Mouse (Mus musculus) hindbrain, embryonic 12.5 days (tissue): ENCODE results near the gene Gm20708. TPM values are rescaled to one million over a fixed set of nuclear protein-coding genes. Genes with fewer than 3 reads are reported as not detected.

Experiments
- ATAC-seq: fragments of 200-750 bp; cut with Nextera tagmentation; 2 replicates; pipeline ENCODE4 v1.8.0; 2017; ENCODE audit warnings: moderate TSS enrichment; ENCODE audit not compliant: low FRiP score
- H3K27ac ChIP-seq: fragments of 300-500 bp; sonication (generic); 2 replicates; pipeline ENCODE4 v1.5.1; 2016; ENCODE audit warnings: mild to moderate bottlenecking
- H3K27me3 ChIP-seq: fragments of 300-500 bp; sonication (generic); 2 replicates; pipeline ENCODE4 v1.6.1; 2016; ENCODE audit warnings: mild to moderate bottlenecking
- H3K36me3 ChIP-seq: fragments of 300-500 bp; sonication (generic); 2 replicates; pipeline ENCODE4 v1.6.1; 2016; ENCODE audit warnings: mild to moderate bottlenecking
- H3K4me1 ChIP-seq: fragments of 300-500 bp; sonication (generic); 2 replicates; pipeline ENCODE4 v1.6.1; 2016
- H3K4me2 ChIP-seq: fragments of 300-500 bp; sonication (generic); replicated peaks from 2 replicates; pipeline ENCODE4 v1.6.1; 2016; ENCODE audit warnings: mild to moderate bottlenecking
- H3K4me3 ChIP-seq: fragments of 300-500 bp; sonication (generic); 2 replicates; pipeline ENCODE4 v1.5.1; 2016; ENCODE audit warnings: mild to moderate bottlenecking
- H3K9ac ChIP-seq: fragments of 300-500 bp; sonication (generic); 2 replicates; pipeline ENCODE4 v1.6.1; 2016; ENCODE audit warnings: mild to moderate bottlenecking, moderate library complexity
- H3K9me3 ChIP-seq: fragments of 300-500 bp; sonication (generic); replicated peaks from 2 replicates; pipeline ENCODE4 v1.6.1; 2016; ENCODE audit warnings: mild to moderate bottlenecking
- WGBS: fragments of 180-500 bp; shearing (Covaris S2); methylation state at CpG from one replicate; pipeline ENCODE4 v1.1.7; 2016; 5-methylcytosine and 5-hydroxymethylcytosine counted together
- polyA plus RNA-seq: library from polyadenylated mRNA; unstranded; fragments of >200 nt; fragmentation: Nextera tagmentation; extraction: Ambion mirVana; gene quantifications from 2 replicates; pipeline ENCODE4 v1.2.1, GENCODE M21; 2016

The Gm20708 gene
- polyA plus RNA-seq, 1 experiment from 2014 or later: 0.50 TPM

DNA sequence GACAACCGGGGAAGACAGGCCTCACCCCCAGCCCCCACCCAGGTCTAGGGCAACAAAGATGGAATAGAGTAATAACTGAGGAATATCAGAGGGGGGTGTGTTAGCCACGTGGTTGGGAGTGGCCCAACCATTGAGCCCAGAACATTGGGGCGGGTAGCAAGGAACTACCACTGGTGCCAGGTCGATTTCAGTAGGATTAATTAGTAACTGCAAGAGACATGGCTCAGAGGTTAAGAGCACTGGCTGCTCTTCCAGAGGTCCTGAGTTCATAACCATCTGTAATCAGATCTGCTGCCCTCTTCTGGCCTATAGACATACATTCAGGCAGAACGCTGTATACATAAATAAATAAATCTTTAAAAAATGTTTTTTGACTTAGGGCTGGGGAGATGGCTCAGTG lies 37.2 kb downstream of the Gm20708 start:
- H3K4me1 ChIP-seq: peaks cover 26% of the 10 kb centered on the region
- H3K36me3 ChIP-seq: no peaks in the 10 kb centered on the region
- H3K4me2 ChIP-seq: no peak overlapping the region
- no peak overlapping the region for H3K9ac ChIP-seq
- ATAC-seq: no peak
- no peaks in the 10 kb centered on the region for H3K27me3 ChIP-seq
- no peak overlapping the region for H3K27ac ChIP-seq
- 59% methylated on average over 5 of the region's 5 CpGs for WGBS
- no peaks in the 10 kb centered on the region for H3K9me3 ChIP-seq
- no peak overlapping the region for H3K4me3 ChIP-seq

- WGBS: 83% methylated on average over 7 of the region's 7 CpGs
- H3K4me1 ChIP-seq: peaks cover 26% of the 10 kb centered on the region
- H3K27ac ChIP-seq: peak overlapping the region; percentile 97
- H3K4me2 ChIP-seq: peak overlapping the region; percentile 83
- H3K9ac ChIP-seq: 0 out of 2 replicates have a peak overlapping the region, but pooled peaks have one; percentile 88
- H3K36me3 ChIP-seq: peaks cover 1% of the 10 kb centered on the region
- H3K4me3 ChIP-seq: 0 out of 2 replicates have a peak overlapping the region, but pooled peaks have one; percentile 61
- H3K9me3 ChIP-seq: no peaks in the 10 kb centered on the region
- ATAC-seq: no peak
- H3K27me3 ChIP-seq: no peaks in the 10 kb centered on the region
These were observed 38.2 kb downstream of the Gm20708 start for GRCm38 (mm10) chr11:117847593-117848215.

GRCm38 (mm10) chr11:117848271-117848984 lies 39.0 kb downstream of the Gm20708 start:
- 12% methylated on average over 19 of the region's 19 CpGs for WGBS
- no peaks in the 10 kb centered on the region for H3K27me3 ChIP-seq
- H3K9me3 ChIP-seq: no peaks in the 10 kb centered on the region
- H3K27ac ChIP-seq: peak overlapping the region; percentile 97
- H3K4me1 ChIP-seq: peaks cover 26% of the 10 kb centered on the region
- H3K9ac ChIP-seq: peak overlapping the region; percentile 88
- peaks cover 8% of the 10 kb centered on the region for H3K36me3 ChIP-seq
- H3K4me2 ChIP-seq: peak overlapping the region; percentile 83
- peak; percentile 90 for ATAC-seq
- peak overlapping the region; percentile 61 for H3K4me3 ChIP-seq

- peaks cover 13% of the 10 kb centered on the region for H3K36me3 ChIP-seq
- H3K9me3 ChIP-seq: no peaks in the 10 kb centered on the region
- H3K4me3 ChIP-seq: peak within 1 kb of the TSS; percentile 61
- peak; percentile 91 for ATAC-seq
- H3K4me1 ChIP-seq: peaks cover 26% of the 10 kb centered on the region
- WGBS: under 1% methylated on average over 51 of the region's 51 CpGs
- H3K27me3 ChIP-seq: no peaks in the 10 kb centered on the region
- peak within 1 kb of the TSS; percentile 88 for H3K9ac ChIP-seq
- H3K4me2 ChIP-seq: peak within 1 kb of the TSS; percentile 83
- H3K27ac ChIP-seq: peak within 1 kb of the TSS; percentile 97
These were observed 39.7 kb downstream of the Gm20708 start, which contains the start of gene Birc5 for GRCm38 (mm10) chr11:117848985-117849671. Gene Birc5, plus strand, starts transcription at chr11:117849251.

- Histone ChIP-seq H3K27ac (no peak overlapping the region), H3K9me3 (no peaks in the 10 kb centered on the region), H3K4me3 (no peak overlapping the region), H3K4me2 (no peak overlapping the region), H3K4me1 (peaks cover 21% of the 10 kb centered on the region), H3K36me3 (peaks cover 41% of the 10 kb centered on the region), H3K9ac (no peak overlapping the region), H3K27me3 (no peaks in the 10 kb centered on the region)
- WGBS: 97% methylated on average over 3 of the region's 3 CpGs
- no peak for ATAC-seq
These were observed 43.4 kb downstream of the Gm20708 start for GRCm38 (mm10) chr11:117852875-117853274.

GRCm38 (mm10) chr11:117854241-117854640 lies 44.8 kb downstream of the Gm20708 start:
- ATAC-seq: no peak
- 94% methylated on average over 9 of the region's 9 CpGs for WGBS

DNA sequence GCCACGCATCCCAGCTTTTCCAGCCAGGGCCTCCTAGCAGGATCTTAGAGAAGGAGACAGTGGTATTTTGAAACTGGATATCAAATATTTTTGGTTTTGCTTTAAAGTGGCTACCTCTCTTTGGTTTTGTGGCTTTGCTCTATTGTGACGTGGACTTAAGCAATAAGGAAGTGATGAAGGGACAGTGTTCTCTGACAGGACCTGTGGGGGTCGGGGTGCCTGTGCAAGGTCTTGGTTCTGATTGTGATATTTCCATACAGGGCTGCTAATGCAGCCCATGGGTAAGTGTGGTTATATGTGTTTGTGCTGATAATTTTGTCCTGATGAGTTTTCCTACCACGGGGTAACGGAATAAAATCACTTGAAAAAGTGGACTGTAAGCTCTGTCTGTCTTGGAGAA lies 45.9 kb downstream of the Gm20708 start:
- Histone ChIP-seq H3K4me3 (no peak overlapping the region), H3K27ac (no peak overlapping the region), H3K4me2 (no peak overlapping the region), H3K9ac (no peak overlapping the region), H3K27me3 (peaks cover 18% of the 10 kb centered on the region), H3K4me1 (peaks cover 8% of the 10 kb centered on the region), H3K36me3 (peaks cover 41% of the 10 kb centered on the region), H3K9me3 (no peaks in the 10 kb centered on the region)
- 94% methylated on average over 5 of the region's 5 CpGs for WGBS
- ATAC-seq: no peak

More at GRCm38 (mm10) chr11:117854241-117854640, 44.8 kb downstream of the Gm20708 start:
- Histone ChIP-seq H3K4me2 (no peak overlapping the region), H3K4me1 (peaks cover 13% of the 10 kb centered on the region), H3K27me3 (peaks cover 7% of the 10 kb centered on the region), H3K27ac (no peak overlapping the region), H3K9ac (no peak overlapping the region), H3K9me3 (no peaks in the 10 kb centered on the region), H3K4me3 (no peak overlapping the region), H3K36me3 (peaks cover 41% of the 10 kb centered on the region)

DNA sequence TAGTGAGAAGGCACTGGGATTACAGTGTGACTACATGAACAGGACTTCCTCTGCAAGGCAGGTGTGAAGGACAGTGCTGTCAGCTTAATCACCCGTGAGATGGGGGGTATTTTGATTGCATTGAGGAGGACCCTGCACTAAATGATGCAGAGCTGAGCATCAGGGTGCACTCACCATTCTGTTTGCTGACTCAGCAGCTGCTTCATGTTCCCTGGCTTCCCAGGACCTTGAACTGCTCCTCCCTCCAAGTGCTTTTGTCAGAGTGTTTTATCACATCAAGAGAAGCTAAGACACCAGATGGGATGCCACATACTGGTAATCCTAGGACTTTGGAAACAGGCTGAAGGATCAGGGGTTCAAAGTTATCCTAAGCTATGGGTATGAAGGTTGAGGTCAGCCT lies 46.5 kb downstream of the Gm20708 start:
- Histone ChIP-seq H3K36me3 (peaks cover 41% of the 10 kb centered on the region), H3K4me2 (no peak overlapping the region), H3K9me3 (no peaks in the 10 kb centered on the region), H3K4me1 (peaks cover 9% of the 10 kb centered on the region; the same call in 1 of the 2 replicates), H3K27ac (no peak overlapping the region), H3K9ac (no peak overlapping the region), H3K27me3 (peaks cover 24% of the 10 kb centered on the region), H3K4me3 (no peak overlapping the region)
- 88% methylated on average over 1 of the region's 1 CpGs for WGBS
- ATAC-seq: no peak

- Histone ChIP-seq H3K36me3 (peaks cover 41% of the 10 kb centered on the region), H3K9me3 (no peaks in the 10 kb centered on the region), H3K4me3 (no peak overlapping the region), H3K4me2 (no peak overlapping the region), H3K4me1 (peaks cover 9% of the 10 kb centered on the region; the same call in 1 of the 2 replicates), H3K27ac (no peak overlapping the region), H3K9ac (no peak overlapping the region), H3K27me3 (peaks cover 39% of the 10 kb centered on the region)
- WGBS: 96% methylated on average over 10 of the region's 10 CpGs
- ATAC-seq: no peak
These were observed 48.0 kb downstream of the Gm20708 start for GRCm38 (mm10) chr11:117857462-117857861.

DNA sequence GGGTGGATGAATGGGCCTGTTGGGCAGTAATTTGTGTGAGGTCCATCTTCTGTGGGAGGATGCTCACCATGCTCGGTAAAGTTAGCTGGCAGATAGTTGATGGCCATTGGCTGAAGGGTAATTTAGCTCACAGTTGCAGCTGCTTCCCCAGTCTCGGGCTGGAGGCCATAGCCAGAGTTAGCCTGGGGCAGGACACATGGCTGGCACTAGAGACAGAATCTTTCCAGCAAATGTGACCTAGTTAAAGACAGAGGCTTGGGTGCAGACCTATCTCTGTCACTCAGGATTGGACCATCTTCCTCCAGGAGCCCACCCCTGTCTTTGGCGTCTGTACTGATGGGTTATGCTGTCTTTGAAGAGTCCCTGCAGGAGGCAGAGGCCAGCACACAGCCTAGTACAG lies 48.9 kb downstream of the Gm20708 start:
- Histone ChIP-seq H3K27ac (no peak overlapping the region), H3K4me2 (no peak overlapping the region), H3K9ac (no peak overlapping the region), H3K9me3 (no peaks in the 10 kb centered on the region), H3K27me3 (peaks cover 46% of the 10 kb centered on the region), H3K4me3 (no peak overlapping the region), H3K4me1 (peaks cover 9% of the 10 kb centered on the region; the same call in 1 of the 2 replicates), H3K36me3 (peaks cover 33% of the 10 kb centered on the region)
- 54% methylated on average over 3 of the region's 3 CpGs for WGBS
- ATAC-seq: no peak

GRCm38 (mm10) chr11:117860601-117861000 lies 51.1 kb downstream of the Gm20708 start, which contains the start of gene Tmem235:
Gene Tmem235, plus strand, starts transcription at chr11:117860752.
- Histone ChIP-seq H3K27ac (no peak within 1 kb of the TSS), H3K4me2 (peak within 1 kb of the TSS; percentile 7), H3K4me3 (no peak within 1 kb of the TSS), H3K9me3 (no peaks in the 10 kb centered on the region), H3K36me3 (peaks cover 18% of the 10 kb centered on the region), H3K9ac (no peak within 1 kb of the TSS), H3K27me3 (peaks cover 59% of the 10 kb centered on the region), H3K4me1 (peaks cover 10% of the 10 kb centered on the region)
- no peak for ATAC-seq
- 5% methylated on average over 23 of the region's 23 CpGs for WGBS

- Histone ChIP-seq H3K9ac (no peak overlapping the region), H3K9me3 (no peaks in the 10 kb centered on the region), H3K27me3 (peaks cover 59% of the 10 kb centered on the region), H3K36me3 (no peaks in the 10 kb centered on the region), H3K4me3 (no peak overlapping the region), H3K4me2 (no peak overlapping the region), H3K4me1 (peaks cover 23% of the 10 kb centered on the region), H3K27ac (no peak overlapping the region)
- no peak for ATAC-seq
- WGBS: 29% methylated on average over 11 of the region's 11 CpGs
These were observed 53.8 kb downstream of the Gm20708 start for GRCm38 (mm10) chr11:117863174-117863856.
